Mouse (Mus musculus): ENCODE data around the gene Rtca. TPM values are rescaled to one million over a fixed set of nuclear protein-coding genes. Genes with fewer than 3 reads are reported as not detected.

Gene Rtca
- polyA plus RNA-seq (2012; rRNA removed), result 103 and 104 TPM in 2 replicates

GRCm38 (mm10) chr3:116507772-116508351 lies at the start of gene Rtca:
TSS of gene Rtca (minus strand) at chr3:116508208.

GRCm38 (mm10) chr3:116512904-116513716 lies 5.1 kb upstream of the Rtca start, which contains the start of gene Dbt:
TSS of gene Dbt (plus strand) at chr3:116513070.

Other genes starting within 250 kb of the Rtca start
- 2.8 and 3.3 TPM in 2 replicates for gene Cdc14a, start 84.2 kb downstream of the Rtca start, polyA plus RNA-seq (2012; rRNA removed)
- 13.7 and 15.6 TPM in 2 replicates for gene Dbt, start 4.9 kb upstream of the Rtca start, polyA plus RNA-seq (2012; rRNA removed)
- 0.09 and 0.36 TPM in 2 replicates for gene Lrrc39, start 54.8 kb upstream of the Rtca start, polyA plus RNA-seq (2012; rRNA removed)
- gene Sass6, start 86.8 kb upstream of the Rtca start, polyA plus RNA-seq (2012; rRNA removed), result 8.3 and 8.5 TPM in 2 replicates
- gene Trmt13, start 106.4 kb upstream of the Rtca start, polyA plus RNA-seq (2012; rRNA removed), result 30.0 and 31.5 TPM in 2 replicates
- gene Mfsd14a, start 154.5 kb upstream of the Rtca start, polyA plus RNA-seq (2012; rRNA removed), result 44.2 and 48.0 TPM in 2 replicates
- gene Gm43191, start 173.1 kb upstream of the Rtca start, polyA plus RNA-seq (2012; rRNA removed), result not detected in 2 replicates
- 14.0 and 14.3 TPM in 2 replicates for gene Slc35a3, start 204.6 kb upstream of the Rtca start, polyA plus RNA-seq (2012; rRNA removed)